Mouse (Mus musculus): ENCODE measurements around the gene Csnk1e. TPM values are rescaled to one million over a fixed set of nuclear protein-coding genes. Genes with fewer than 3 reads are reported as not detected.
A peak's percentile ranks its signal among the peaks of the same experiment; 100 is the strongest.
"Not testable (repeated sequence)": the region's sequence is repeated elsewhere in the genome, so short reads cannot be mapped to it uniquely, and the experiment has no call there.

The Csnk1e gene
- total RNA-seq (2021) = 10 to 100 TPM; 79.6 to 81.4 TPM

DNA sequence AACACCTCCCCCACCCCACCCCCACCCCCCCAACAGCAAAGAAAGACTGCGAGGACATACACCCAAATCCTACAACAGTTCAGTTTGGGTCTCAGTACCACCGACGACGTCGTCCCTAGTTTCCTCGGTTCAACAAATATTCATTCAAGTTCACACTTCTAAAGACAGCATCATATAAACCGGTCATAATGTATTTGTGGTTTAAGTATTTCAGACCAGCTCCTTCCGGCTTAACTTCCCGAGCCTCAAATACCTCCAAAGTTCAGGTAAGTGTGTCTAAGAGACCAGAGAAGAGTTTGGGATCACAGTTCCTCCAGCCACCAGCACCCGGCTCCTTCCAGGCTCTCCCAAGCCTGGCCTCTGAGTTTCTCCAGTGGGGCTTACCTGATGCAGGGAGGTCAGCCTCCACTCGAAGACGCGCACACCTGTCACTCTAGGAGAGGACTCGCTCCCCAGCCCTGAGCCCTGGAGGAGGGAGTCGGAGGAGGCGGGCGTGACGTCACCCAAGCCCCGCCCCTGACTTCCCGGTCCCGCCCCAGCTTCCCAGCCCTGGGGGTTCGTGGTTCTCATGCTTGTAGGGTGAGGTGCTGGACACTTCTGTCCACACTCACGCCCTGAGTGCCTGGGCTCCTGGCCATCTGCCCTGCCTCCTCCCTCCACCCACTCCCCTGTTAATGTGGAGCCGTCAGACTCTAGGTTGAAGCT, at the start of gene Csnk1e:
TSS of gene Csnk1e (minus strand) at position 461 of the 705 bp plus-strand sequence.
- intact Hi-C loops (cut with DNase I) = no loop called here
- DNase-seq = peak; percentile 74 to 75

DNA sequence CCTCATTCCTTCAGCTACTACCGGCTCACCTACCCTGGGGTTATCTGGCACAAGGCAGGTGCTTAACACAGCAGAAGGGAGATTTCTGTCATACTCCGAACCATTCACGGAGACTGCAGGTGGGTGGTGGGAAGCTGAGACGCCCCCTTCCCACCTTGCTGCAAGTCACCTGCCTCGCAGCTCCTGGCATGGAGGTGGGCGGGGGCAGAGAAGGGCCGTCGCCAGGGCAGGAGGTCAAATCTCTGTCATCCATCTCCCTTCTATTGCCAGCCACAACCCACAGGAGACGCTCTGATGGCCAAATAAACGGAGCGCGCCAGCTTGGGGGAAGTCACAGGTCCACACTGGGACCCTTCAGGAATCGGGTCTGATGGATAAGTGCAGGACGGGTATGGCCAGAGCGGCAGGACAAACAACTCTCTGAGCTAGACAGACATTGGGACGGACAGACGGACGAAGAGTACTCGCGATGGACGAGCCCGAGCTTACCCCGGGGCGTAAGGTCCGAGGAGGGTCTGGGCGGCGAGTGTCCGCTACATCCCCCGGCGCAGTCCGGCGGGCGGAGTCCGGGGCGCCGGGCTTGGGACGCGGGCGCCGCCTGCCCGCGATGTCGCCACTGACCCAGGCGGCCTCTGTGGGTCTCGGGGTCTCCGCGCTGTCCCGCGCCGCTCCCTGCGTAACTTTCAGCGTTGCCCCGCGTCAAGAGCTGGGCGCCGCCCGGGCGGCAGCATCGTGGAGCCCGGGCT, 49.5 kb upstream of the Csnk1e start, which contains the start of gene Kcnj4:
TSS of gene Kcnj4 (minus strand) at position 535 of the 746 bp plus-strand sequence.
- DNase-seq = no peak
- intact Hi-C loops (cut with DNase I) = no loop called here

GRCm38 (mm10) chr15:79503438-79503837, 48.1 kb upstream of the Csnk1e start:
- DNase-seq = no peak

DNA sequence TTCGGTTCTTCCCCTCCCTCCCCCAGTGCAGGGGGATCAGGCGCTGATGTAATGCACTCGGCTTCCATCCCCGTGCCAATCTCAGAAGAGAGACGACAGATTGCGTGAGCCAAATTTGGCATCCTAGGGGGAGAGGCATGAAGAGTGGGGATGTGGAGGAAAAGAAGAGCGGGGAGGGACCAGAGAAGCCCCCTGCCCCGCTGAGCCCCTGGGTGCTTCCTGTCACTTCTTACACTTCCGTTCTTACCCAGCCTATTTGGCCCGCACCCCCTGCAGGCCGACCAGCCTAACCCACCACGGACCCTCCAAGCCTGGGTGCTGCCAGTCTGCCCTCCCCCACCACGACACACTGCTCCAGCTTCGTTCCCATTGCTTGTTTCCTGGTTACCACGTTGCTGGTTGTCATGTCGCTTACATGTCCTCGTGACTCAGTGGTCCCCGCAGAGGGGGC, 47.5 kb upstream of the Csnk1e start:
- no peak for DNase-seq
- intact Hi-C loops (cut with DNase I) = no loop called here

More at GRCm38 (mm10) chr15:79503438-79503837, 48.1 kb upstream of the Csnk1e start:
- intact Hi-C loops (cut with DNase I) = no loop called here

DNA sequence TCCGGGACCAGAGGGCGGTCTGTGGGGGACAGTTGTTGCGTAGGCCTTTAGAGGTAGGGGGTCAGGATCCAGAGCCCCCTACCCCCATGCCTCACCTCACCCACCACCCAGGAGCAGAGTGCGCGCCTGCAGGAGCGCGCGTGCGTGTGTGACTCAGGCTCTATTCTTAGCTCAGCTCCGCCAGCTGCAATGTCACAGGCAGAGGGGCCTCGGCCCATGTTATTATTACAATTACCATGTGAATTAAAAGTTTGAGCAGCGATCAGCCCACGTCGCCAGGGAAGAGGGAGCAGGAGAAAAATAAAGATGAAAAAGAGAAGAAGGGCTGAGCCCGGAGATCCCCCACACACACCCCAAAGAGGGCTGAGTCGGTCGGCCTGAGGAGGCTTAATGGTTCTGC, 44.7 kb upstream of the Csnk1e start:
- intact Hi-C loops (cut with DNase I) = no loop called here
- DNase-seq = no peak

- no peak for DNase-seq
- intact Hi-C loops (cut with DNase I) = loop anchor here (5.0 kb wide), 1 partner anchor 129 kb away; no protein-coding TSS in a partner anchor
Observed at GRCm38 (mm10) chr15:79493527-79493926, 38.2 kb upstream of the Csnk1e start.

DNA sequence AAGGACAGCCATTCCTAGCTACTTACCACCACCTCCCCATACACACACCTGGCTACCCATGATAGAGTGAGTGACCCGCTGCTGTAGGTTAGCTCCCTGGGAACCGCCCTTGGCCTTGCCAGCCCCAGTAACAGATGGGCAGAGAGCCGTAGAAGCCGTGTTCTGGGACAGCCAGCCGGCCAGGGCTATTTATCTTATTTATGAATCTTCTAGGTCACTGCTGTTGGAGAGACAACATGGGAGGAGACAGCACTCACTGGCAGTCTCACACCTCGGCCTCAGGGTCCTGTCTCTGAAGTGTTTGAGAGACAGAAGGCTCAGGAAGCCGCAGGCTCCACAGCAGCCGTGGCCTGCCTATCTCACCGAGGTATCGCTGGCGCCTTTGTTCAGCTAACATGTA, 34.1 kb upstream of the Csnk1e start:
- intact Hi-C loops (cut with DNase I) = no loop called here
- DNase-seq = no peak

- intact Hi-C loops (cut with DNase I) = no loop called here
- no peak for DNase-seq
Observed at GRCm38 (mm10) chr15:79481181-79481688, 25.9 kb upstream of the Csnk1e start.

- DNase-seq = no peak
Observed at GRCm38 (mm10) chr15:79477227-79477626, 21.9 kb upstream of the Csnk1e start.

GRCm38 (mm10) chr15:79473638-79474355, 18.4 kb upstream of the Csnk1e start:
- intact Hi-C loops (cut with DNase I) = loop anchor here (10.0 kb wide), 1 partner anchor 131 kb away; the partner anchor contains the start of gene Dmc1
- no peak for DNase-seq

More at GRCm38 (mm10) chr15:79477227-79477626, 21.9 kb upstream of the Csnk1e start:
- intact Hi-C loops (cut with DNase I) = loop anchor here (10.0 kb wide), 1 partner anchor 128 kb away; the partner anchor contains the start of gene Dmc1

GRCm38 (mm10) chr15:79473042-79473441, 17.7 kb upstream of the Csnk1e start:
- DNase-seq = no peak
- intact Hi-C loops (cut with DNase I) = loop anchor here (10.0 kb wide), 1 partner anchor 132 kb away; the partner anchor contains the start of gene Dmc1

GRCm38 (mm10) chr15:79471095-79471494, 15.7 kb upstream of the Csnk1e start:
- intact Hi-C loops (cut with DNase I) = loop anchor here (10.0 kb wide), 1 partner anchor 134 kb away; the partner anchor contains the start of gene Dmc1
- DNase-seq = no peak

DNA sequence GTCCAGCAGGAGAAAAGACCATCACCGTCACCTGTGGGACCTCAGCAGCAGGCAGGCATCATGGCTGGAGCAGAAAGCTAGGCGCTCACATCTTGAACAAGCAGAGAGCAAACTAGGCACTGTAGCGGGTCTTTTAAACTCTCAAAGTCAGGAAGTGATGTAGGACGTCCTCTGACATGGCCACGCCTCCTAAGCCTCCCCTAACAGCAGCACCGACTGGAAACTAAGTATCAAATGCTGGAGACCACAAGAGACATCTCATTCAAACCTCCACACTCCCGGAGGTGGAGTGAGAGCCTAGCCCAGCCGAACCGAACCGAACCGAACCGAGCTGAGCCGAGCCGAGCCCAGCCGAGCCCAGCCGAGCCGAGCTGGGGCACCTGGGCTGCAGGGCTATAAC, 15.2 kb upstream of the Csnk1e start:
- DNase-seq = no peak
- intact Hi-C loops (cut with DNase I) = loop anchor here (10.0 kb wide), 1 partner anchor 134 kb away; the partner anchor contains the start of gene Dmc1

DNA sequence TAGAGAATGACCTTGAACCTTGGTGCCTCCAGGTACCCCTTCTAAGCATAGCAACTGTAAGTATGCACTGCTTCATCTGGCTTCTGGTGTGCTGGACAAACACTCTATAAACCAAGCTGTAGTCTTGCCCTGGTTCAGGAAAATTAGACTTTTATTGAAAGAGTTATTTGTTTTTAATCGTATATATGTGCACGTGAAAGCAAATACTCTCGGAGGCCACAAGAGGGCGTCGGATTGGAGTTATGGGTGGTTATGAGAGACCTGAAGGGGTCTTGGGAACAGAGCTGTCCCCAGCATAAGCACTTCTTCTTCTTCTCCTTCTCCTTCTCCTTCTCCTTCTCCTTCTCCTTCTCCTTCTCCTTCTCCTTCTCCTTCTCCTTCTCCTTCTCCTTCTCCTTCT, 14.2 kb upstream of the Csnk1e start:
- intact Hi-C loops (cut with DNase I) = loop anchor here (5.0 kb wide), 1 partner anchor 247 kb away; no protein-coding TSS in a partner anchor

DNA sequence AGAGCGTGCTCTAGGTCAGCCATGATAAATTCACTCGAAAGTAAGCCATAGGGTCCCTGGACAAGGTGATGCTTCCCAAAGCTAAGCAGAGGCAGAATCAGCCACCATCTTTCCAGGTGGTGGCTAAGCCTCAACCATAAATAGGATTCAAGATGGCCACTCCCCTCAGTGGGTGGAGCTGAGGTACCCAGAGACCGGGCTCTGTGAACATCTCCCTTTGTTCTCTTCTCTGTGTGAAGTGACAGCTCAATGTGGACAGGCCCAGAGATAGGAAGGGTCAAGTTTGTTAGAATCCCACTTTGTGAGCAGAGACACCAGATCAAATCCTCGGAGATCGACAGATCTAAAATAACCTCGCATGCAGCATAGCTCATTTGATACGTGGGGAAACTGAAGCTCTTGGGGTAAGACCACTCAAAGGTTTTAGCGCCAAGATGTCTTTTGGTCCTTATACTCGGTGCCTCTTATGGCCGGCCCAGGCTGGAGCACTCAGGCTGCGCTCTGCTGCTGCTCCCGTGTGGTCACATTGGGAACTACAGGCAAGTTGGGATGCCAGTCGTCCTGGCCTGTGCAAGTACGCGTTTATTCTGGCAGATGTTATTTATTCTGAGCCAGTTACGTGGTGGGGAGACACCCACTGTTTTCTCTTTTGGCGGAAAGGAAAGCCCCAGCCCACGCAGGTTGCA, 11.4 kb upstream of the Csnk1e start:
- intact Hi-C loops (cut with DNase I) = loop anchor here (1.0 to 5.0 kb wide), 5 partner anchors 56 to 244 kb away; no protein-coding TSS in a partner anchor
- peak; percentile 89 to 95 for DNase-seq

More for the DNA sequence above, 14.2 kb upstream of the Csnk1e start:
- DNase-seq = no peak

DNA sequence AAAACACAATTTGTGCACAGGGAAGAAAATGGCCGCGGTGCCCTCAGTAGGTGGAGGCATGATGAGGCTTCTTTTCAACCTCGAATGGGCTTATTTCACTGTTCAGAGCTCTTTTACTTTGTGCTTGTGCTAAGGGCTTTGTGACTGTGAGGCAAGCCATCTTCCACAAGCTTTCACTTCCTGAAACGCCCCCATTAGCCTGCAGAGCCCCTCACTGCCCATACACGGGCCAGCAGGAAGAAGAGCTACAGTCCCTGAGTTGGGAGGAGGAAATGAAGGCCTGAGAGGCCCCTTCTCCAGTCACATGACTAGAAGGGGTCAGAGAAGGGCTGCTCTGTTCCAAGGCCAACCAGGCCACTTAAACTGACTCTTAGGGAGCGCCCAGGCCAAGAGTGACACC, 1.2 kb upstream of the Csnk1e start:
- intact Hi-C loops (cut with DNase I) = no loop called here
- peak in 1 of 2 experiments; percentile 17 for DNase-seq

- not testable (repeated sequence) for DNase-seq
Observed at GRCm38 (mm10) chr15:79456104-79456503, 738 bp upstream of the Csnk1e start.

DNA sequence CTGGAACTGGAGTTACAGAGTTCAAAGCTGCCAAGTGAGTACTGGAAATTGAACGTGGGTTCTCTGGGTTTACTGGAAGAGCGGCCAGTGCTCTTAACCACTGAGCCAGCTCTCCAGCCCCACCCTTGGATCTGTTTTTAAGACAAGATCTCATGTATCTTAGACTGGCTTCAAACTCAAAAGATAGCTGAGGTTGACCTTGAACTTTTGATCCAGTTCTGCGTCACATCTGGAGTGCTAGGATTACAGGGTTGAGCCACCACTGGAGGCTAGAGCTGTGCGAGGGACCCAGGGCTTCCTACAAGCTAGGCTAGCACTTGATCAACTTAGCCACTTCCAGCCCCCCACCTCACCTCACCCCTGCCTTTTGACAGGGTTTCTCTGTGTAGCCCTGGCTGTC, 1.5 kb downstream of the Csnk1e start:
- DNase-seq = no peak
- intact Hi-C loops (cut with DNase I) = no loop called here

More at GRCm38 (mm10) chr15:79456104-79456503, 738 bp upstream of the Csnk1e start:
- intact Hi-C loops (cut with DNase I) = not testable (repeated sequence)

DNA sequence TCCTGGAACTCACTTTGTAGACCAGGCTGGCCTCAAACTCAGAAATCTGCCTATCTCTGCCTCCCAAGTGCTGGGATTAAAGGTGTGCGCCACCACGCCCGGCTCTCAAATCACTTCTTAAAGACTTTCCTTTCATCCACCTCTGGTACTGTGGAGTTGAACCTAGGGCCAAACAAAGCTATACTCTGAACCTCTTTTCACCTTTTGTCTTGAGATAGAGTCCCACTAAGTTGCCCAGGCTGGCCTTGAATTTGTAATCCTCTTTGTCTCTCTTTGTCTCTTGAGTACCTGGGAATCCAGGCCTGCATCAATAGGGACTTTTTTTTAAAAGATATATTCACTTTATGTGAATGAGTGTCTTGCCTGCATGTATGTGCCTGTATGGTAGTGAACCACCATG, 7.3 kb downstream of the Csnk1e start:
- DNase-seq = no peak
- intact Hi-C loops (cut with DNase I) = no loop called here
